Mouse (Mus musculus): ENCODE measurements at regions not wholly inside any gene's neighbourhood (a gene's known extent, or its start where the extent isn't known, plus 50 kb on each side); places are given as distances from the start of the nearest gene placed in this dataset.

GRCm38 (mm10) chr10:66554259-66554658, 541.7 kb upstream of the Jmjd1c start:
- TF ChIP-seq CTCF (IDR thresholded peaks at IDR 0.05; ENCODE audit: extremely low read depth, insufficient read depth, insufficient read length, insufficient replicate concordance) (no peak), POLR2A (IDR thresholded peaks at IDR 0.05; ENCODE audit: low read depth, low read length) (no peak)
